Mouse (Mus musculus) MEL (cell line): Measurements from ENCODE around the gene Tnrc18. TPM values are rescaled to one million over a fixed set of nuclear protein-coding genes. Genes with fewer than 3 reads are reported as not detected.

Source experiments
- DNase-seq: peaks from one replicate; pipeline ENCODE4 v3.0.0; 2011; ENCODE audit warnings: low read depth, low spot score
- H3K27ac ChIP-seq: 2 replicates; pipeline ENCODE4 v1.5.1; 2012; ENCODE audit warnings: low read depth, mild to moderate bottlenecking, control low read depth, low read length, moderate library complexity; ENCODE audit not compliant: control insufficient read depth
- H3K27me3 ChIP-seq, 2 experiments: fragments of 150-350 bp in 1 of 2; sonication (generic) in 1 of 2; 2 replicates each; pipeline ENCODE4 v1.6.1; 2012; ENCODE audit warnings: low read length in 2 of 2, mild to moderate bottlenecking in 2 of 2, improper control_type of control experiment in 1 of 2, moderate library complexity in 1 of 2; ENCODE audit not compliant: insufficient read depth in 2 of 2, control insufficient read depth in 1 of 2
- H3K36me3 ChIP-seq, 2 experiments: 2 replicates each; pipeline ENCODE4 v1.6.1; 2012 to 2014; ENCODE audit warnings: low read length in 2 of 2, improper control_type of control experiment in 1 of 2, inconsistent platforms in 1 of 2, mild to moderate bottlenecking in 1 of 2; ENCODE audit not compliant: insufficient read depth in 2 of 2, control insufficient read depth in 1 of 2
- H3K4me1 ChIP-seq, 2 experiments: fragments of 150-350 bp in 1 of 2; sonication (generic) in 1 of 2; 2 replicates each; pipeline ENCODE4 v1.6.1; 2012; ENCODE audit warnings: low read length in 2 of 2, improper control_type of control experiment in 1 of 2, mild to moderate bottlenecking in 1 of 2; ENCODE audit not compliant: insufficient read depth in 2 of 2, control insufficient read depth in 1 of 2
- H3K4me3 ChIP-seq, 2 experiments: fragments of 150-350 bp in 1 of 2; sonication (generic) in 1 of 2; 2 replicates each; pipeline ENCODE4 v1.5.1; 2012; ENCODE audit warnings: low read depth in 2 of 2, low read length in 2 of 2, mild to moderate bottlenecking in 2 of 2, moderate library complexity in 2 of 2, control low read depth in 1 of 2, improper control_type of control experiment in 1 of 2; ENCODE audit not compliant: control insufficient read depth in 1 of 2, insufficient read depth in 1 of 2
- H3K79me2 ChIP-seq: 2 replicates; pipeline ENCODE4 v1.6.1; 2012; ENCODE audit warnings: mild to moderate bottlenecking, low read length, moderate library complexity; ENCODE audit not compliant: control insufficient read depth, poor library complexity, insufficient read depth
- H3K9ac ChIP-seq: 2 replicates; pipeline ENCODE4 v1.6.1; 2012; ENCODE audit warnings: low read depth, mild to moderate bottlenecking, control low read depth, low read length, moderate library complexity; ENCODE audit not compliant: control insufficient read depth, poor library complexity, severe bottlenecking
- H3K9me3 ChIP-seq: fragments of 150-350 bp; sonication (generic); replicated peaks from 2 replicates; pipeline ENCODE4 v1.6.1; 2012; ENCODE audit warnings: mild to moderate bottlenecking, low read length, improper control_type of control experiment, moderate library complexity; ENCODE audit not compliant: insufficient read depth
- CHD1 ChIP-seq: IDR thresholded peaks from 2 replicates; pipeline ENCODE4 v1.6.1; 2012; ENCODE audit warnings: low read depth, mild to moderate bottlenecking, inconsistent platforms, low read length, improper control_type of control experiment
- CHD2 ChIP-seq: IDR thresholded peaks from 2 replicates; pipeline ENCODE4 v1.6.1; 2011; ENCODE audit warnings: low read length, improper control_type of control experiment
- ELF1 ChIP-seq: IDR thresholded peaks from 2 replicates; pipeline ENCODE4 v1.6.1; 2014; ENCODE audit warnings: low read depth, mild to moderate bottlenecking, inconsistent platforms, low read length, improper control_type of control experiment, moderate library complexity
- GABPA ChIP-seq: IDR thresholded peaks from 2 replicates; pipeline ENCODE4 v1.6.1; 2012; ENCODE audit warnings: low read depth, mild to moderate bottlenecking, inconsistent platforms, low read length, improper control_type of control experiment, moderate library complexity
- JUND ChIP-seq: IDR thresholded peaks from 2 replicates; pipeline ENCODE4 v1.6.1; 2011; ENCODE audit warnings: low read depth, mild to moderate bottlenecking, improper control_type of control experiment, low read length
- MAFK ChIP-seq: IDR thresholded peaks from 2 replicates; pipeline ENCODE4 v1.6.1; 2011; ENCODE audit warnings: low read depth, mild to moderate bottlenecking, low read length, improper control_type of control experiment, borderline replicate concordance
- MAZ ChIP-seq: IDR thresholded peaks from 2 replicates; pipeline ENCODE4 v1.6.1; 2012; ENCODE audit warnings: low read depth, mild to moderate bottlenecking, inconsistent platforms, low read length, improper control_type of control experiment
- MEF2A ChIP-seq: IDR thresholded peaks from 2 replicates; pipeline ENCODE4 v1.6.1; 2014; ENCODE audit warnings: low read depth, mild to moderate bottlenecking, inconsistent platforms, low read length, improper control_type of control experiment; ENCODE audit not compliant: poor library complexity, insufficient replicate concordance, severe bottlenecking; ENCODE audit errors: extremely low read depth
- MYB ChIP-seq: IDR thresholded peaks from 2 replicates; pipeline ENCODE4 v1.6.1; 2011; ENCODE audit warnings: mild to moderate bottlenecking, low read depth, low read length, improper control_type of control experiment
- MYC ChIP-seq: IDR thresholded peaks from 2 replicates; pipeline ENCODE4 v1.6.1; 2011; ENCODE audit warnings: low read depth, mild to moderate bottlenecking, low read length, improper control_type of control experiment, moderate library complexity
- POLR2AphosphoS2 ChIP-seq: IDR thresholded peaks from 2 replicates; pipeline ENCODE4 v1.6.1; 2011; ENCODE audit warnings: low read length, improper control_type of control experiment
- POLR2AphosphoS5 ChIP-seq: IDR thresholded peaks from 2 replicates; pipeline ENCODE4 v1.6.1; 2012; ENCODE audit warnings: low read depth, borderline replicate concordance, mild to moderate bottlenecking, inconsistent platforms, low read length, moderate library complexity, mixed read lengths
- RCOR1 ChIP-seq: IDR thresholded peaks from 2 replicates; pipeline ENCODE4 v1.6.1; 2012; ENCODE audit warnings: low read depth, mild to moderate bottlenecking, inconsistent platforms, low read length, improper control_type of control experiment
- SIN3A ChIP-seq: IDR thresholded peaks from 2 replicates; pipeline ENCODE4 v1.6.1; 2012; ENCODE audit warnings: low read length, improper control_type of control experiment, inconsistent platforms
- TAL1 ChIP-seq: IDR thresholded peaks from 2 replicates; pipeline ENCODE4 v1.6.1; 2012; ENCODE audit warnings: mild to moderate bottlenecking, inconsistent platforms, low read length, moderate library complexity, mixed read lengths
- TBP ChIP-seq: IDR thresholded peaks from 2 replicates; pipeline ENCODE4 v1.8.0; 2011; ENCODE audit warnings: low read depth, low read length, improper control_type of control experiment
- TCF12 ChIP-seq: IDR thresholded peaks from 2 replicates; pipeline ENCODE4 v1.6.1; 2014; ENCODE audit warnings: low read depth, mild to moderate bottlenecking, inconsistent platforms, low read length, improper control_type of control experiment, moderate library complexity
- USF1 ChIP-seq: IDR thresholded peaks from 2 replicates; pipeline ENCODE4 v1.6.1; 2014; ENCODE audit warnings: low read depth, mild to moderate bottlenecking, inconsistent platforms, low read length, improper control_type of control experiment, moderate library complexity
- polyA plus RNA-seq, 2 experiments: library from polyadenylated mRNA; stranded (reverse) in 1 of 2; unstranded in 1 of 2; fragments of >175 nt in 1 of 2; fragments of >200 nt in 1 of 2; gene quantifications; 2 replicates each; pipeline versions ENCODE4 v1.2.1 to v1.2.4; 2012; ENCODE audit warnings: low replicate concordance in 2 of 2, low read depth in 1 of 2; ENCODE audit not compliant: insufficient read length in 2 of 2, insufficient read depth in 1 of 2, missing spikeins in 1 of 2
- total RNA-seq: library from RNA; depleted of rRNA; stranded (reverse); fragments of 300-350 nt; gene quantifications from 2 replicates; pipeline ENCODE4 v1.2.3, GENCODE M21; 2012

Gene Tnrc18
- total and polyA plus RNA-seq, 3 experiments: 0.31 to 3.4 TPM; not detected in 1

- Histone ChIP-seq H3K79me2 (no peaks in the 10 kb centered on the region), H3K27me3 (no peaks in the 10 kb centered on the region), H3K9me3 (no peaks in the 10 kb centered on the region)
- TF ChIP-seq GABPA: no peak
- TF ChIP-seq USF1: no peak
- no peak for TF ChIP-seq CHD2
- TF ChIP-seq POLR2AphosphoS2: no peak
- TF ChIP-seq MAFK: no peak
- TF ChIP-seq SIN3A: no peak
- TF ChIP-seq, all 39 proteins: peak for 0
- Histone ChIP-seq H3K4me1 (peaks cover 0 to 6% of the 10 kb centered on the region in 2 experiments; a peak in 1 of 4 replicates), H3K36me3 (no peaks in the 10 kb centered on the region; a peak in 1 of 4 replicates), H3K9ac (no peak overlapping the region), H3K4me3 (no peak overlapping the region), H3K27ac (no peak overlapping the region)
- DNase-seq: no peak
Measured at GRCm38 (mm10) chr5:142794582-142794981, 22.9 kb downstream of the Tnrc18 start.

DNA sequence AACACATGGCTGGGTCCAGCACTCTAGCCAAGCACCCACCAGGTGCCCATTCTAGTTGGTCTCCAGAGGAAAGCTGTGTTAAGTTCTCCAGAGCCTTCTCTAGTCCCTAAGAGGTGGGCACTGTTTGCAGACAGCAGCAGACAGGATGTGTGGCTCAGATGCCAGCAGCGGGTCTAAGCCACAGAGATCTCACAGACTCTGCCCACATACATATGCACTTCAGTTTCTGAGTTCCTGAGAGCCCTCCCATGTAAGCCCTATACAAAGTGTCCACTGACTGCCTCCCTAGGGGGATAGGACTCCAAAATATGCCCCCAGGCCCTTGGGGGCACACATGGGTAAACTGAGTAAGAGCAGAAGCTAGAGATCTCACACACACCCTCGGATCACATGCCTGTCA is 23.3 kb downstream of the Tnrc18 start:
- no peaks in the 10 kb centered on the region for H3K36me3 ChIP-seq
- TF ChIP-seq CHD1 (no peak), TCF12 (no peak), MAZ (no peak), MYC (no peak), ELF1 (no peak), POLR2AphosphoS5 (no peak), USF1 (no peak), MYB (no peak), TAL1 (no peak), MEF2A (no peak), RCOR1 (no peak), CHD2 (no peak), TBP (no peak), JUND (no peak)
- TF ChIP-seq, all 39 proteins: peak for 0
- no peak overlapping the region for H3K4me3 ChIP-seq
- no peaks in the 10 kb centered on the region for H3K27me3 ChIP-seq
- H3K9ac ChIP-seq: no peak overlapping the region
- H3K9me3 ChIP-seq: no peaks in the 10 kb centered on the region
- no peak for DNase-seq
- H3K79me2 ChIP-seq: no peaks in the 10 kb centered on the region
- H3K27ac ChIP-seq: no peak overlapping the region
- H3K4me1 ChIP-seq: peaks cover 0 to 2% of the 10 kb centered on the region in 2 experiments; a peak in 1 of 4 replicates
